Mouse (Mus musculus) bone marrow, adult 2 months (tissue): Measurements from ENCODE around the gene E130309D02Rik.

ENCODE experiments used
- CTCF ChIP-seq: fragments of 200-500 bp; IDR thresholded peaks from 2 replicates; pipeline ENCODE4 v1.5.1; 2011; ENCODE audit warnings: low read length, control low read depth; ENCODE audit not compliant: control insufficient read depth, insufficient read depth
- POLR2A ChIP-seq: fragments of 200-500 bp; IDR thresholded peaks from 2 replicates; pipeline ENCODE4 v1.6.1; 2011; ENCODE audit warnings: low read depth, mild to moderate bottlenecking, control low read depth, low read length, borderline replicate concordance; ENCODE audit not compliant: control insufficient read depth

- TF ChIP-seq CTCF: no peak
- TF ChIP-seq POLR2A: no peak
These were observed 5.2 kb downstream of the E130309D02Rik start for GRCm38 (mm10) chr5:143309916-143310315.
